Mouse (Mus musculus) layer of hippocampus, postnatal 14 days (tissue): ENCODE measurements around the gene Plekhb1. TPM values are rescaled to one million over a fixed set of nuclear protein-coding genes. Genes with fewer than 3 reads are reported as not detected.

Experiments used
- DNase-seq, 2 experiments: peaks; one replicate each; pipeline ENCODE4 v3.0.0; 2021 to 2022; ENCODE audit warnings: low spot score in 2 of 2, mixed read lengths in 1 of 2
- total RNA-seq, 2 experiments: library from RNA; stranded (reverse); gene quantifications; 2 replicates each; pipeline ENCODE4 v1.2.3; 2021

Plekhb1 gene
- total RNA-seq, 2 experiments from 2014 or later = 85.3 to 86.1 TPM

GRCm38 (mm10) chr7:100661264-100661663, 950 bp downstream of the Plekhb1 start:
- no peak for DNase-seq

GRCm38 (mm10) chr7:100658093-100658578, 4.1 kb downstream of the Plekhb1 start:
- DNase-seq = no peak

GRCm38 (mm10) chr7:100656739-100657138, 5.5 kb downstream of the Plekhb1 start:
- DNase-seq = peak in 1 of 2 experiments; percentile 57

GRCm38 (mm10) chr7:100654441-100654840, 7.8 kb downstream of the Plekhb1 start:
- DNase-seq = no peak

- DNase-seq = peak; percentile 42 to 77
Measured at GRCm38 (mm10) chr7:100653480-100654266, 8.5 kb downstream of the Plekhb1 start.

GRCm38 (mm10) chr7:100651011-100651410, 11.2 kb downstream of the Plekhb1 start:
- DNase-seq = no peak

GRCm38 (mm10) chr7:100650421-100650820, 11.8 kb downstream of the Plekhb1 start:
- DNase-seq = no peak

GRCm38 (mm10) chr7:100649826-100650225, 12.4 kb downstream of the Plekhb1 start:
- no peak for DNase-seq

GRCm38 (mm10) chr7:100649095-100649494, 13.1 kb downstream of the Plekhb1 start:
- DNase-seq = no peak

GRCm38 (mm10) chr7:100645147-100645546, 17.1 kb downstream of the Plekhb1 start:
- DNase-seq = peak; percentile 67 to 78

GRCm38 (mm10) chr7:100642413-100642812, 19.8 kb downstream of the Plekhb1 start:
- DNase-seq = no peak

GRCm38 (mm10) chr7:100637657-100638056, 24.6 kb downstream of the Plekhb1 start:
- no peak for DNase-seq

- DNase-seq = no peak
Measured at GRCm38 (mm10) chr7:100624538-100624937, 37.7 kb downstream of the Plekhb1 start.

- DNase-seq = no peak
Measured at GRCm38 (mm10) chr7:100622277-100622676, 39.9 kb downstream of the Plekhb1 start.

GRCm38 (mm10) chr7:100616121-100616857, 45.9 kb downstream of the Plekhb1 start:
- DNase-seq = no peak

- no peak for DNase-seq
Measured at GRCm38 (mm10) chr7:100608910-100609309, 53.3 kb downstream of the Plekhb1 start.

- peak; percentile 53 to 61 for DNase-seq
Measured at GRCm38 (mm10) chr7:100608130-100608741, 54.0 kb downstream of the Plekhb1 start, which contains the start of gene Mrpl48. Gene Mrpl48 (minus strand): TSS chr7:100608301.

- peak; percentile 96 to 99 for DNase-seq
Measured at GRCm38 (mm10) chr7:100607214-100608129, 54.7 kb downstream of the Plekhb1 start, which contains the start of gene Rab6a. Gene Rab6a (plus strand): TSS chr7:100607410.

- DNase-seq = no peak
Measured at GRCm38 (mm10) chr7:100600211-100600610, 62.0 kb downstream of the Plekhb1 start.

- DNase-seq = no peak
Measured at GRCm38 (mm10) chr7:100593349-100593748, 68.9 kb downstream of the Plekhb1 start.
